Mouse (Mus musculus): Measurements from ENCODE around the gene Zfyve28. TPM values are rescaled to one million over a fixed set of nuclear protein-coding genes. Genes with fewer than 3 reads are reported as not detected.
A peak's percentile ranks its signal among the peaks of the same experiment; 100 is the strongest.

Zfyve28 gene
- polyA plus RNA-seq, 1 experiment from 2014 or later = 0.62 TPM

GRCm38 (mm10) chr5:34252307-34252966, 35.8 kb downstream of the Zfyve28 start:
- 11% methylated on average over 4 of the region's 4 CpGs for WGBS
- H3K27ac ChIP-seq (ENCODE audit: low read length) = no peak overlapping the region
- ATAC-seq (ENCODE audit: insufficient number of reproducible peaks, insufficient read depth, low FRiP score, low read depth) = peak; percentile 28; the same call in 1 of the 2 replicates

GRCm38 (mm10) chr5:34251794-34252193, 36.5 kb downstream of the Zfyve28 start:
- no peak overlapping the region for H3K4me2 ChIP-seq (replicated peaks; ENCODE audit: low read depth, low read length)
- 31% methylated on average over 4 of the region's 4 CpGs for WGBS

More at GRCm38 (mm10) chr5:34252307-34252966, 35.8 kb downstream of the Zfyve28 start:
- Histone ChIP-seq H3K4me1 (ENCODE audit: control insufficient read depth, insufficient read depth, low read length) (peaks cover 23% of the 10 kb centered on the region), H3K4me2 (replicated peaks; ENCODE audit: low read depth, low read length) (no peak overlapping the region), H3K36me3 (ENCODE audit: control insufficient read depth, insufficient read depth, low read length) (no peaks in the 10 kb centered on the region), H3K4me3 (ENCODE audit: low read depth, low read length) (no peak overlapping the region), H3K27me3 (ENCODE audit: control insufficient read depth, insufficient read depth, low read length) (no peaks in the 10 kb centered on the region), H3K9ac (replicated peaks; ENCODE audit: low read depth, low read length) (no peak overlapping the region), H3K9me3 (ENCODE audit: control insufficient read depth, low read depth, low read length) (no peaks in the 10 kb centered on the region)

GRCm38 (mm10) chr5:34250090-34250489, 38.2 kb downstream of the Zfyve28 start:
- ATAC-seq (ENCODE audit: insufficient number of reproducible peaks, insufficient read depth, low FRiP score, low read depth) = no peak
- peaks cover 23% of the 10 kb centered on the region for H3K4me1 ChIP-seq (ENCODE audit: control insufficient read depth, insufficient read depth, low read length)
- no peaks in the 10 kb centered on the region for H3K9me3 ChIP-seq (ENCODE audit: control insufficient read depth, low read depth, low read length)
- no peaks in the 10 kb centered on the region for H3K36me3 ChIP-seq (ENCODE audit: control insufficient read depth, insufficient read depth, low read length)
- 51% methylated on average over 3 of the region's 3 CpGs for WGBS
- H3K4me3 ChIP-seq (ENCODE audit: low read depth, low read length) = no peak overlapping the region
- H3K4me2 ChIP-seq (replicated peaks; ENCODE audit: low read depth, low read length) = no peak overlapping the region
- no peak overlapping the region for H3K27ac ChIP-seq (ENCODE audit: low read length)
- no peaks in the 10 kb centered on the region for H3K27me3 ChIP-seq (ENCODE audit: control insufficient read depth, insufficient read depth, low read length)
- no peak overlapping the region for H3K9ac ChIP-seq (replicated peaks; ENCODE audit: low read depth, low read length)

More at GRCm38 (mm10) chr5:34251794-34252193, 36.5 kb downstream of the Zfyve28 start:
- no peak overlapping the region for H3K4me3 ChIP-seq (ENCODE audit: low read depth, low read length)
- H3K9ac ChIP-seq (replicated peaks; ENCODE audit: low read depth, low read length) = no peak overlapping the region
- H3K4me1 ChIP-seq (ENCODE audit: control insufficient read depth, insufficient read depth, low read length) = peaks cover 23% of the 10 kb centered on the region
- H3K27me3 ChIP-seq (ENCODE audit: control insufficient read depth, insufficient read depth, low read length) = no peaks in the 10 kb centered on the region
- H3K27ac ChIP-seq (ENCODE audit: low read length) = no peak overlapping the region
- H3K9me3 ChIP-seq (ENCODE audit: control insufficient read depth, low read depth, low read length) = no peaks in the 10 kb centered on the region
- ATAC-seq (ENCODE audit: insufficient number of reproducible peaks, insufficient read depth, low FRiP score, low read depth) = no peak
- no peaks in the 10 kb centered on the region for H3K36me3 ChIP-seq (ENCODE audit: control insufficient read depth, insufficient read depth, low read length)

GRCm38 (mm10) chr5:34249132-34249531, 39.1 kb downstream of the Zfyve28 start:
- H3K9me3 ChIP-seq (ENCODE audit: control insufficient read depth, low read depth, low read length) = no peaks in the 10 kb centered on the region
- no peaks in the 10 kb centered on the region for H3K27me3 ChIP-seq (ENCODE audit: control insufficient read depth, insufficient read depth, low read length)
- no peak overlapping the region for H3K4me2 ChIP-seq (replicated peaks; ENCODE audit: low read depth, low read length)
- H3K4me3 ChIP-seq (ENCODE audit: low read depth, low read length) = no peak overlapping the region
- peaks cover 23% of the 10 kb centered on the region for H3K4me1 ChIP-seq (ENCODE audit: control insufficient read depth, insufficient read depth, low read length)
- H3K9ac ChIP-seq (replicated peaks; ENCODE audit: low read depth, low read length) = no peak overlapping the region
- 65% methylated on average over 4 of the region's 4 CpGs for WGBS
- H3K27ac ChIP-seq (ENCODE audit: low read length) = no peak overlapping the region
- ATAC-seq (ENCODE audit: insufficient number of reproducible peaks, insufficient read depth, low FRiP score, low read depth) = no peak
- H3K36me3 ChIP-seq (ENCODE audit: control insufficient read depth, insufficient read depth, low read length) = no peaks in the 10 kb centered on the region

GRCm38 (mm10) chr5:34246443-34246842, 41.8 kb downstream of the Zfyve28 start:
- Histone ChIP-seq H3K36me3 (ENCODE audit: control insufficient read depth, insufficient read depth, low read length) (no peaks in the 10 kb centered on the region), H3K4me2 (replicated peaks; ENCODE audit: low read depth, low read length) (no peak overlapping the region), H3K27me3 (ENCODE audit: control insufficient read depth, insufficient read depth, low read length) (no peaks in the 10 kb centered on the region), H3K27ac (ENCODE audit: low read length) (no peak overlapping the region), H3K4me1 (ENCODE audit: control insufficient read depth, insufficient read depth, low read length) (peaks cover 19% of the 10 kb centered on the region), H3K9me3 (ENCODE audit: control insufficient read depth, low read depth, low read length) (no peaks in the 10 kb centered on the region), H3K9ac (replicated peaks; ENCODE audit: low read depth, low read length) (no peak overlapping the region), H3K4me3 (ENCODE audit: low read depth, low read length) (no peak overlapping the region)
- 89% methylated on average over 3 of the region's 3 CpGs for WGBS
- no peak for ATAC-seq (ENCODE audit: insufficient number of reproducible peaks, insufficient read depth, low FRiP score, low read depth)

GRCm38 (mm10) chr5:34243062-34243461, 45.2 kb downstream of the Zfyve28 start:
- no peak overlapping the region for H3K27ac ChIP-seq (ENCODE audit: low read length)
- no peaks in the 10 kb centered on the region for H3K27me3 ChIP-seq (ENCODE audit: control insufficient read depth, insufficient read depth, low read length)
- peak; percentile 37; the same call in 1 of the 2 replicates for ATAC-seq (ENCODE audit: insufficient number of reproducible peaks, insufficient read depth, low FRiP score, low read depth)
- no peaks in the 10 kb centered on the region for H3K36me3 ChIP-seq (ENCODE audit: control insufficient read depth, insufficient read depth, low read length)
- no peak overlapping the region for H3K9ac ChIP-seq (replicated peaks; ENCODE audit: low read depth, low read length)
- H3K4me1 ChIP-seq (ENCODE audit: control insufficient read depth, insufficient read depth, low read length) = peaks cover 9% of the 10 kb centered on the region
- no peak overlapping the region for H3K4me2 ChIP-seq (replicated peaks; ENCODE audit: low read depth, low read length)
- no peak overlapping the region for H3K4me3 ChIP-seq (ENCODE audit: low read depth, low read length)
- 83% methylated on average over 5 of the region's 5 CpGs for WGBS
- H3K9me3 ChIP-seq (ENCODE audit: control insufficient read depth, low read depth, low read length) = no peaks in the 10 kb centered on the region

- H3K9me3 ChIP-seq (ENCODE audit: control insufficient read depth, low read depth, low read length) = no peaks in the 10 kb centered on the region
- 16% methylated on average over 15 of the region's 15 CpGs for WGBS
- H3K4me2 ChIP-seq (replicated peaks; ENCODE audit: low read depth, low read length) = no peak overlapping the region
- no peaks in the 10 kb centered on the region for H3K36me3 ChIP-seq (ENCODE audit: control insufficient read depth, insufficient read depth, low read length)
- no peak overlapping the region for H3K9ac ChIP-seq (replicated peaks; ENCODE audit: low read depth, low read length)
- peaks cover 9% of the 10 kb centered on the region for H3K4me1 ChIP-seq (ENCODE audit: control insufficient read depth, insufficient read depth, low read length)
- ATAC-seq (ENCODE audit: insufficient number of reproducible peaks, insufficient read depth, low FRiP score, low read depth) = peak; percentile 59
- no peak overlapping the region for H3K4me3 ChIP-seq (ENCODE audit: low read depth, low read length)
- H3K27me3 ChIP-seq (ENCODE audit: control insufficient read depth, insufficient read depth, low read length) = no peaks in the 10 kb centered on the region
- no peak overlapping the region for H3K27ac ChIP-seq (ENCODE audit: low read length)
Observed at GRCm38 (mm10) chr5:34242224-34242963, 45.9 kb downstream of the Zfyve28 start.

GRCm38 (mm10) chr5:34238444-34238843, 49.8 kb downstream of the Zfyve28 start:
- WGBS = 84% methylated on average over 6 of the region's 6 CpGs
- H3K4me3 ChIP-seq (ENCODE audit: low read depth, low read length) = no peak overlapping the region
- H3K9me3 ChIP-seq (ENCODE audit: control insufficient read depth, low read depth, low read length) = no peaks in the 10 kb centered on the region
- peaks cover 9% of the 10 kb centered on the region for H3K4me1 ChIP-seq (ENCODE audit: control insufficient read depth, insufficient read depth, low read length)
- H3K4me2 ChIP-seq (replicated peaks; ENCODE audit: low read depth, low read length) = no peak overlapping the region
- H3K27ac ChIP-seq (ENCODE audit: low read length) = no peak overlapping the region
- no peak for ATAC-seq (ENCODE audit: insufficient number of reproducible peaks, insufficient read depth, low FRiP score, low read depth)
- H3K27me3 ChIP-seq (ENCODE audit: control insufficient read depth, insufficient read depth, low read length) = no peaks in the 10 kb centered on the region
- no peak overlapping the region for H3K9ac ChIP-seq (replicated peaks; ENCODE audit: low read depth, low read length)
- H3K36me3 ChIP-seq (ENCODE audit: control insufficient read depth, insufficient read depth, low read length) = no peaks in the 10 kb centered on the region

All from stomach, embryonic 14.5 days (tissue).